Mouse (Mus musculus) MEL (cell line): ENCODE measurements at regions not wholly inside any gene's neighbourhood (a gene's known extent, or its start where the extent isn't known, plus 50 kb on each side); places are given as distances from the start of the nearest gene placed in this dataset.
"Not testable (repeated sequence)": the region's sequence is repeated elsewhere in the genome, so short reads cannot be mapped to it uniquely, and the experiment has no call there.

Source experiments
- DNase-seq: peaks from one replicate; pipeline ENCODE4 v3.0.0; 2011; ENCODE audit warnings: low read depth, low spot score
- H3K27ac ChIP-seq: 2 replicates; pipeline ENCODE4 v1.5.1; 2012; ENCODE audit warnings: low read depth, mild to moderate bottlenecking, control low read depth, low read length, moderate library complexity; ENCODE audit not compliant: control insufficient read depth
- H3K27me3 ChIP-seq, 2 experiments: fragments of 150-350 bp in 1 of 2; sonication (generic) in 1 of 2; 2 replicates each; pipeline ENCODE4 v1.6.1; 2012; ENCODE audit warnings: low read length in 2 of 2, mild to moderate bottlenecking in 2 of 2, improper control_type of control experiment in 1 of 2, moderate library complexity in 1 of 2; ENCODE audit not compliant: insufficient read depth in 2 of 2, control insufficient read depth in 1 of 2
- H3K36me3 ChIP-seq, 2 experiments: 2 replicates each; pipeline ENCODE4 v1.6.1; 2012 to 2014; ENCODE audit warnings: low read length in 2 of 2, improper control_type of control experiment in 1 of 2, inconsistent platforms in 1 of 2, mild to moderate bottlenecking in 1 of 2; ENCODE audit not compliant: insufficient read depth in 2 of 2, control insufficient read depth in 1 of 2
- H3K4me1 ChIP-seq, 2 experiments: fragments of 150-350 bp in 1 of 2; sonication (generic) in 1 of 2; 2 replicates each; pipeline ENCODE4 v1.6.1; 2012; ENCODE audit warnings: low read length in 2 of 2, improper control_type of control experiment in 1 of 2, mild to moderate bottlenecking in 1 of 2; ENCODE audit not compliant: insufficient read depth in 2 of 2, control insufficient read depth in 1 of 2
- H3K4me3 ChIP-seq, 2 experiments: fragments of 150-350 bp in 1 of 2; sonication (generic) in 1 of 2; 2 replicates each; pipeline ENCODE4 v1.5.1; 2012; ENCODE audit warnings: low read depth in 2 of 2, low read length in 2 of 2, mild to moderate bottlenecking in 2 of 2, moderate library complexity in 2 of 2, control low read depth in 1 of 2, improper control_type of control experiment in 1 of 2; ENCODE audit not compliant: control insufficient read depth in 1 of 2, insufficient read depth in 1 of 2
- H3K79me2 ChIP-seq: 2 replicates; pipeline ENCODE4 v1.6.1; 2012; ENCODE audit warnings: mild to moderate bottlenecking, low read length, moderate library complexity; ENCODE audit not compliant: control insufficient read depth, poor library complexity, insufficient read depth
- H3K9ac ChIP-seq: 2 replicates; pipeline ENCODE4 v1.6.1; 2012; ENCODE audit warnings: low read depth, mild to moderate bottlenecking, control low read depth, low read length, moderate library complexity; ENCODE audit not compliant: control insufficient read depth, poor library complexity, severe bottlenecking
- H3K9me3 ChIP-seq: fragments of 150-350 bp; sonication (generic); replicated peaks from 2 replicates; pipeline ENCODE4 v1.6.1; 2012; ENCODE audit warnings: mild to moderate bottlenecking, low read length, improper control_type of control experiment, moderate library complexity; ENCODE audit not compliant: insufficient read depth
- CTCF ChIP-seq, 3 experiments: IDR thresholded peaks in 2 of 3; conservative IDR thresholded peaks in 1 of 3; 2 replicates each; pipeline ENCODE4 v1.5.1; 2011 to 2012; ENCODE audit warnings: low read length in 3 of 3, low read depth in 2 of 3, mild to moderate bottlenecking in 2 of 3, improper control_type of control experiment in 1 of 3, inconsistent platforms in 1 of 3, mixed read lengths in 1 of 3, moderate library complexity in 1 of 3; ENCODE audit not compliant: control insufficient read depth in 1 of 3, insufficient read depth in 1 of 3, poor library complexity in 1 of 3, severe bottlenecking in 1 of 3
- GABPA ChIP-seq: IDR thresholded peaks from 2 replicates; pipeline ENCODE4 v1.6.1; 2012; ENCODE audit warnings: low read depth, mild to moderate bottlenecking, inconsistent platforms, low read length, improper control_type of control experiment, moderate library complexity
- GATA1 ChIP-seq: IDR thresholded peaks from 2 replicates; pipeline ENCODE4 v1.6.1; 2011; ENCODE audit warnings: low read depth, low read length, improper control_type of control experiment
- HCFC1 ChIP-seq: IDR thresholded peaks from 2 replicates; pipeline ENCODE4 v1.6.1; 2012; ENCODE audit warnings: low read depth, mild to moderate bottlenecking, inconsistent platforms, low read length, improper control_type of control experiment, moderate library complexity
- MAZ ChIP-seq: IDR thresholded peaks from 2 replicates; pipeline ENCODE4 v1.6.1; 2012; ENCODE audit warnings: low read depth, mild to moderate bottlenecking, inconsistent platforms, low read length, improper control_type of control experiment
- RAD21 ChIP-seq: IDR thresholded peaks from 2 replicates; pipeline ENCODE4 v1.6.1; 2011; ENCODE audit warnings: mild to moderate bottlenecking, low read depth, low read length, improper control_type of control experiment
- RCOR1 ChIP-seq: IDR thresholded peaks from 2 replicates; pipeline ENCODE4 v1.6.1; 2012; ENCODE audit warnings: low read depth, mild to moderate bottlenecking, inconsistent platforms, low read length, improper control_type of control experiment
- SMC3 ChIP-seq: IDR thresholded peaks from 2 replicates; pipeline ENCODE4 v1.6.1; 2011; ENCODE audit warnings: low read depth, low read length, improper control_type of control experiment
- TAL1 ChIP-seq: IDR thresholded peaks from 2 replicates; pipeline ENCODE4 v1.6.1; 2012; ENCODE audit warnings: mild to moderate bottlenecking, inconsistent platforms, low read length, moderate library complexity, mixed read lengths
- ZC3H11A ChIP-seq: IDR thresholded peaks from 2 replicates; pipeline ENCODE4 v1.6.1; 2012; ENCODE audit warnings: low read depth, mild to moderate bottlenecking, inconsistent platforms, low read length, improper control_type of control experiment

DNA sequence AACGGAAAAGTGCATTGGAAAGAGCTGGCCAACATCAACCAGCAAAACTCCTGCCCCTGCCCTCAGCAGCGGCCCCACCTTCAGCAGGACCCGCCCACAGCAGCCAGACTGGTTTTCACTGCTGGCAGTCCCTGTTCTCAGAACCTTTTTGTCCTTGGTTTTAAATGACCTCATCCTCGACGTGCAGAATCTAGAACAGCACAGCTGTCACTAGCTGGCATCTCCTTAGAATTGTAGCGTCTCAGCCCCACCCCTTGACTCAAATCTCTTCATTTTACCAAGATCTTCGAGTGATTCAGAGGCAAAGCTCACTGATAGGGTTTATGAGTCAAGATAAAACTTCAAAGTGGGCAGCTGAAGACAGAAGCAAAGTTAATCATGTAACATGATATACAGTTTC is 57.8 kb upstream of the Akap13 start:
- Histone ChIP-seq H3K27me3 (no peaks in the 10 kb centered on the region), H3K4me3 (no peak overlapping the region), H3K27ac (no peak overlapping the region), H3K79me2 (no peaks in the 10 kb centered on the region), H3K36me3 (no peaks in the 10 kb centered on the region), H3K9me3 (no peaks in the 10 kb centered on the region), H3K9ac (no peak overlapping the region), H3K4me1 (0 out of 4 replicates have a peak, but pooled peaks cover 0 to 3% of the 10 kb centered on the region in 2 experiments)
- peak; percentile 23 for DNase-seq
- no peak for TF ChIP-seq MAZ
- TF ChIP-seq RCOR1: peak; percentile 53
- no peak for TF ChIP-seq TAL1

DNA sequence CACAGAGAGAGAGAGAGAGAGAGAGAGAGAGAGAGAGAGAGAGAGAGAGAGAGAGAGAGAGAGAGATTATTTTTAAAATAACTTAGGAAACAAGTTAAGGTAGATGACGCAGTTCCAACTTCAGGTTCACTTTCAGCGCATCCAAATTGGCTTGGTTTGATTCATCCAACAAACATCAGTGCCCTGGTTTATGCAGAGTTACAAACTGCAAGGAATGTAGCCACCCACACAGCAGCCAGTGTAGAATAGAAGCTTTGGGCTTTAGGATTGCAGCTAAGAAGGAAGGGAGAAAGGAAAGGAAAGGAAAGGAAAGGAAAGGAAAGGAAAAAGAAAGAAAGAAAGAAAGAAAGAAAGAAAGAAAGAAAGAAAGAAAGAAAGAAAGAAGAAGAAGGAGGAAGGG is 56.9 kb upstream of the Akap13 start:
- H3K27me3 ChIP-seq, DNase-seq, H3K4me1 ChIP-seq, H3K36me3 ChIP-seq, H3K79me2 ChIP-seq, H3K4me3 ChIP-seq, H3K9me3 ChIP-seq, H3K27ac ChIP-seq, H3K9ac ChIP-seq: not testable (repeated sequence)

- Histone ChIP-seq H3K9ac (no peak overlapping the region), H3K27me3 (no peaks in the 10 kb centered on the region), H3K79me2 (no peaks in the 10 kb centered on the region), H3K9me3 (no peaks in the 10 kb centered on the region), H3K4me1 (0 out of 4 replicates have a peak, but pooled peaks cover 0 to 3% of the 10 kb centered on the region in 2 experiments), H3K4me3 (no peak overlapping the region), H3K36me3 (no peaks in the 10 kb centered on the region), H3K27ac (no peak overlapping the region)
- DNase-seq: peak; percentile 64
- no peak for TF ChIP-seq GATA1
- TF ChIP-seq CTCF (IDR thresholded peaks at IDR 0.05 in 2 of 3, conservative IDR thresholded peaks at IDR 0.05 in 1 of 3; ENCODE audit: control insufficient read depth in 1 of 3, insufficient read depth in 1 of 3, low read depth in 2 of 3, low read length in 3 of 3, poor library complexity in 1 of 3, severe bottlenecking in 1 of 3): peak; percentile 50 to 72 (median 57)
- peak; percentile 66 for TF ChIP-seq RAD21
- TF ChIP-seq SMC3: peak; percentile 61
- TF ChIP-seq HCFC1: no peak
- TF ChIP-seq TAL1: no peak
- peak; percentile 44 for TF ChIP-seq ZC3H11A
- TF ChIP-seq GABPA: no peak
These were observed 56.2 kb upstream of the Akap13 start for GRCm38 (mm10) chr7:75398904-75399724.
